Mouse (Mus musculus) heart, adult 2 months (tissue): ENCODE data around the gene Tspan9.

Experiments
- CTCF ChIP-seq: fragments of 200-600 bp; IDR thresholded peaks from 2 replicates; pipeline ENCODE4 v1.8.1; 2022; ENCODE audit warnings: antibody characterized with exemption, mild to moderate bottlenecking, moderate library complexity
- EP300 ChIP-seq: fragments of 200-500 bp; IDR thresholded peaks from 2 replicates; pipeline ENCODE4 v1.6.1; 2011; ENCODE audit warnings: low read depth, low read length, control low read depth; ENCODE audit not compliant: insufficient read depth
- POLR2A ChIP-seq: fragments of 200-500 bp; IDR thresholded peaks from 2 replicates; pipeline ENCODE4 v1.6.1; 2011; ENCODE audit warnings: mild to moderate bottlenecking, low read depth, low read length, control low read depth; ENCODE audit not compliant: insufficient read depth

DNA sequence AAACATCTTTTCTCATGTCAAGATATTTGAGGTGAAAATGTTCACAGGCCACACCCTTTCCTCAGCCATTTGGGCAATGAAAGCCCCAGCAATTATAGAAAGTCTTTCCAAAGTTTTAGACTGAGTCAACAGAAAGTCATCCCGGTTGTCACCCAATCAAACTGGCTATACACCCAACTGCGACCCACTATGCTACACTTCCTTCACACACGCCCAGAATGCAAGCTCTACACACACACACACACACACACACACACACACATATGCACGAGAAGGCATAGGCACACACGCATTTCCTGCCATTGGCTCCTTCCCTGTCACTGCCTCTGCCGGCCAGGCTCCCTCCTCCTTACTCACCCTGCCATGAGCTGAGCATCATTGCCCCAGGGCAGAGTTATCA, 99.9 kb downstream of the Tspan9 start:
- TF ChIP-seq POLR2A (no peak), CTCF (no peak), EP300 (no peak)
